Mouse (Mus musculus): ENCODE measurements around the gene Atf6. TPM values are rescaled to one million over a fixed set of nuclear protein-coding genes. Genes with fewer than 3 reads are reported as not detected.
A peak's percentile ranks its signal among the peaks of the same experiment; 100 is the strongest.

Atf6 gene
- polyA plus RNA-seq, 1 experiment from 2014 or later = 8.7 TPM

DNA sequence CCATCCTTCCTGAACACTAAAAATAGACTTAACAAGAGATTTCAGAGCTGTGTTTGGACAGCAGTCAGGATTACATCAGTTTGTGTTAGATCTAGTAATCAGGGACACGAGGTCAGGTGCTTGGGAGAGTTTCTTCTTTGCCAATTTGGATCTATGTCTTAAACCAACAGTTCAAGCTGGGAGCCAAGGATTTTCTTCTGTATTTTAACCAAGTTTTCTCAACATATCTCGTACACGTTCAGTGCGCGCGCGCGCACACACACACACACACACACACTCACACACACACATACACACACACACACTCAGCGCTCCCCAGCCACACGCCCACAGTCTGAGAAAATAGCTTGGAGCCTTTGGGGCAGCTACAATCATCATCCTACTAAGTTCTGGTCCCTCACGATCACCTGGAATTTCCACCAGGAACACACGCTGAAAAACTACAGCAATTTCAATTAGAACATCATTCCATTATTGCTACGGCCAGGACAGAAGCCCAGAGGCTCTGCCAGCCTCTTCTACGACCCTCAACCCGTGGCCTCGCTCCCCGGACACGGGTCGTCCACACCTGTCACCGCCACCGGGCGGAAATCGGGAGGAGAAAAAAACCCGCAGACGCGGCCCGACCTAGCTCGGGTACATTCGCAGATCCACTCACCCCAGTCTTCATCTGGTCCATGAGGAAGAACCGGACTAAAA lies 430 bp downstream of the Atf6 start:
- Histone ChIP-seq H3K4me3 (ENCODE audit: low read length) (peak overlapping the region; percentile 97), H3K9me3 (ENCODE audit: low read length) (no peaks in the 10 kb centered on the region), H3K27me3 (ENCODE audit: insufficient read depth, low read length) (no peaks in the 10 kb centered on the region), H3K4me2 (replicated peaks; ENCODE audit: low read depth, low read length) (peak overlapping the region; percentile 76), H3K36me3 (ENCODE audit: insufficient read depth, low read length) (peaks cover 2% of the 10 kb centered on the region; the same call in 1 of the 2 replicates), H3K27ac (ENCODE audit: low read length) (peak overlapping the region; percentile 84), H3K4me1 (ENCODE audit: insufficient read depth, low read length) (peaks cover 6% of the 10 kb centered on the region), H3K9ac (replicated peaks; ENCODE audit: low read length) (peak overlapping the region; percentile 87)
- ATAC-seq (ENCODE audit: low FRiP score, low TSS enrichment) = peak; percentile 50; the same call in 1 of the 2 replicates
- 2% methylated on average over 30 of the region's 30 CpGs for WGBS

DNA sequence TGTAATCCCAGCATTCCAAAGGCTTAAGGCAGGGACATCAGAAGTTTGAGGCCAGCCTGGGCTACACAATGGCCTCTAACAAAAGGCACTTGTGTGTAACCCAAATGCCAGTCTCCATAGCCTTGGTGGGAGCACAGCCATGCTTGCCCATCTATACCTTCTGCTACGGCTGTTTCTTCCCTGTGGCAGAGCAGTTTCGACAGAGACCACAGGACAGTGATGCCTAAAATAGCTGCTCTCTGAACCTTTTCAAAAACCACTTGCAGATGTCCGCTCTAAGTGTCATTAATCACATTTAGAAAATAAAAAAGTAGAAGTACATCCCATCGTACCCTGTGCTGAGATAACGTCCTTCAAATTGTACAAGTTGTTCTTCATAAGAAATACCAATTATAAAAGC lies 2.2 kb downstream of the Atf6 start:
- WGBS = 78% methylated on average over 5 of the region's 5 CpGs

DNA sequence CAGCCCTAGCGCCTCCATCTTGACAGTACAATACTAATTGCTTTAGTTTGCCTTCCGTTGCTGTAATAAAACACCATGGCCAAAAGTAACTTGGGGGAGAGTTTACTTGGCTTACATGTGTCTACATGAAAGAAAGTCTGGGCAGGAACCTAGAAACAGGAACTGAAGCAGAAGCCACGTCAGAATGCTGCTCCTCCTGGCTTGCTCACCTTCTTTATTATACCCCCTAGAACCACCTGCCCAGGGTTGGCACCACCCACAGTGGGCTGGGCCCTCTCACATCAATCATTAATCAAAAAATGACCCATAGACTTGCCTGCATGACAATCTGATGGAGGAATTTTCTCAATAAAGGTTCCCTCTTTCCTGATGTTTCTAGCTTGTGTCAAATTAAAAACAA lies 2.8 kb downstream of the Atf6 start:
- Histone ChIP-seq H3K27ac (ENCODE audit: low read length) (no peak overlapping the region), H3K4me1 (ENCODE audit: insufficient read depth, low read length) (peaks cover 6% of the 10 kb centered on the region), H3K4me2 (replicated peaks; ENCODE audit: low read depth, low read length) (no peak overlapping the region), H3K4me3 (ENCODE audit: low read length) (no peak overlapping the region), H3K36me3 (ENCODE audit: insufficient read depth, low read length) (no peaks in the 10 kb centered on the region), H3K27me3 (ENCODE audit: insufficient read depth, low read length) (no peaks in the 10 kb centered on the region), H3K9ac (replicated peaks; ENCODE audit: low read length) (no peak overlapping the region), H3K9me3 (ENCODE audit: low read length) (no peaks in the 10 kb centered on the region)
- 62% methylated on average over 3 of the region's 3 CpGs for WGBS
- ATAC-seq (ENCODE audit: low FRiP score, low TSS enrichment) = no peak

More for the DNA sequence above, 2.2 kb downstream of the Atf6 start:
- Histone ChIP-seq H3K36me3 (ENCODE audit: insufficient read depth, low read length) (no peaks in the 10 kb centered on the region), H3K4me3 (ENCODE audit: low read length) (no peak overlapping the region), H3K4me1 (ENCODE audit: insufficient read depth, low read length) (peaks cover 6% of the 10 kb centered on the region), H3K27ac (ENCODE audit: low read length) (no peak overlapping the region), H3K9me3 (ENCODE audit: low read length) (no peaks in the 10 kb centered on the region), H3K9ac (replicated peaks; ENCODE audit: low read length) (no peak overlapping the region), H3K27me3 (ENCODE audit: insufficient read depth, low read length) (no peaks in the 10 kb centered on the region), H3K4me2 (replicated peaks; ENCODE audit: low read depth, low read length) (no peak overlapping the region)
- no peak for ATAC-seq (ENCODE audit: low FRiP score, low TSS enrichment)

DNA sequence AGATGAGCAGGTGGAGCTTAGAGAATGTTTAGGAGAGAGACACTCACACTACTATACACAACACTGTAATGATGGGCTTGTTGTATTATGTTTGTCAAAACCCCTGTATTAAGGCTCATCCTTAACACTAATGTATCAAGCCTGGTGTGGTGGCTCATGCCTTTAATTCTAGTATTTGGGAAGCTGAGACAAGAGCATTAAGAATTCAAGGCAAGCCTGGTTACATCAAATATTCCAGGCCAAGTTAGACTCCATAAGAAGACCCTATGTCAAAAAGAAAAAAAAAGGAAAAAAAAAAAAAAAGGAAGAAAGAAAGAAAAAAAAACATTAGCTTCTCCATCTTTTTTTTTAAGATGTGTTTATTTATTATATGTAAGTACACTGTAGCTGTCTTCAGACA lies 3.3 kb downstream of the Atf6 start:
- no peak overlapping the region for H3K4me2 ChIP-seq (replicated peaks; ENCODE audit: low read depth, low read length)
- H3K36me3 ChIP-seq (ENCODE audit: insufficient read depth, low read length) = no peaks in the 10 kb centered on the region
- no peak overlapping the region for H3K27ac ChIP-seq (ENCODE audit: low read length)
- no peak overlapping the region for H3K9ac ChIP-seq (replicated peaks; ENCODE audit: low read length)
- H3K9me3 ChIP-seq (ENCODE audit: low read length) = no peaks in the 10 kb centered on the region
- H3K4me3 ChIP-seq (ENCODE audit: low read length) = no peak overlapping the region
- no peaks in the 10 kb centered on the region for H3K27me3 ChIP-seq (ENCODE audit: insufficient read depth, low read length)
- no peak for ATAC-seq (ENCODE audit: low FRiP score, low TSS enrichment)
- peaks cover 6% of the 10 kb centered on the region for H3K4me1 ChIP-seq (ENCODE audit: insufficient read depth, low read length)

DNA sequence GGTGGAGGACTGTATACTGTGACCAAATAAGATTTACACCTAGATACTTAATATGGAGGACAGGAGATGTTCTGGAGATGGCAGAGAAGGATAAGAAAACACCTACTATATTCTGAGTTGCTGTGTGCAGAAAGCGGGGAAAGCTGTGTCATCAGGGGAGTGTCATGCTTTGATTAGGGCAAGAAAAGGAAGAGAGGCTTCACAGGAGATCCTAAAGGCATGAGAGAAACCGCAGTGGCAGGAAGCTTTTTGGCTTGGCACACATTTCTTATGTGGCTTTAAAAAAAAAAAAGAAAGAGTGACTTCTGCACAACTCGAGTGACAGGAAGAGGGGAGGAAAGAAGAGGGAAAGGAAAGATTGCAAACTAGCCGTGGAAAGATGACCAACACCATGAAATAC lies 4.5 kb downstream of the Atf6 start:
- Histone ChIP-seq H3K36me3 (ENCODE audit: insufficient read depth, low read length) (no peaks in the 10 kb centered on the region), H3K9ac (replicated peaks; ENCODE audit: low read length) (no peak overlapping the region), H3K4me1 (ENCODE audit: insufficient read depth, low read length) (peaks cover 6% of the 10 kb centered on the region), H3K4me2 (replicated peaks; ENCODE audit: low read depth, low read length) (no peak overlapping the region), H3K27ac (ENCODE audit: low read length) (no peak overlapping the region), H3K27me3 (ENCODE audit: insufficient read depth, low read length) (no peaks in the 10 kb centered on the region), H3K9me3 (ENCODE audit: low read length) (no peaks in the 10 kb centered on the region), H3K4me3 (ENCODE audit: low read length) (no peak overlapping the region)
- no peak for ATAC-seq (ENCODE audit: low FRiP score, low TSS enrichment)
- WGBS = 60% methylated on average over 4 of the region's 4 CpGs

DNA sequence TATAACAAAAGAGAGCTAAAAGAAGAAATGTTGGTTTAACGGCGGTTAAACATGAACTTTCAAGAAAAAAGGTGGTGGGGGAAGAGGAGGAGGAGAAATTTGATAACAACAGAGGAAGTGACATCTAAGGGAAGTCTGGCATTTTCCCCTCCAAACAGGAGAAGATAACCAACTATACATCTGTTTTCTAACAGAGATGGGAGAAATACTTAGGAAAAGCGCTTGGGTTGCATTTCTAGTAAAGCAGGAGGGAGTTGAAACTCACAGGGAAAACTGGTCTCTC lies 5.2 kb downstream of the Atf6 start:
- Histone ChIP-seq H3K4me3 (ENCODE audit: low read length) (no peak overlapping the region), H3K4me1 (ENCODE audit: insufficient read depth, low read length) (peaks cover 6% of the 10 kb centered on the region), H3K9me3 (ENCODE audit: low read length) (no peaks in the 10 kb centered on the region), H3K27ac (ENCODE audit: low read length) (no peak overlapping the region), H3K4me2 (replicated peaks; ENCODE audit: low read depth, low read length) (no peak overlapping the region), H3K36me3 (ENCODE audit: insufficient read depth, low read length) (no peaks in the 10 kb centered on the region), H3K27me3 (ENCODE audit: insufficient read depth, low read length) (no peaks in the 10 kb centered on the region), H3K9ac (replicated peaks; ENCODE audit: low read length) (no peak overlapping the region)
- no peak for ATAC-seq (ENCODE audit: low FRiP score, low TSS enrichment)
- 55% methylated on average over 3 of the region's 3 CpGs for WGBS

DNA sequence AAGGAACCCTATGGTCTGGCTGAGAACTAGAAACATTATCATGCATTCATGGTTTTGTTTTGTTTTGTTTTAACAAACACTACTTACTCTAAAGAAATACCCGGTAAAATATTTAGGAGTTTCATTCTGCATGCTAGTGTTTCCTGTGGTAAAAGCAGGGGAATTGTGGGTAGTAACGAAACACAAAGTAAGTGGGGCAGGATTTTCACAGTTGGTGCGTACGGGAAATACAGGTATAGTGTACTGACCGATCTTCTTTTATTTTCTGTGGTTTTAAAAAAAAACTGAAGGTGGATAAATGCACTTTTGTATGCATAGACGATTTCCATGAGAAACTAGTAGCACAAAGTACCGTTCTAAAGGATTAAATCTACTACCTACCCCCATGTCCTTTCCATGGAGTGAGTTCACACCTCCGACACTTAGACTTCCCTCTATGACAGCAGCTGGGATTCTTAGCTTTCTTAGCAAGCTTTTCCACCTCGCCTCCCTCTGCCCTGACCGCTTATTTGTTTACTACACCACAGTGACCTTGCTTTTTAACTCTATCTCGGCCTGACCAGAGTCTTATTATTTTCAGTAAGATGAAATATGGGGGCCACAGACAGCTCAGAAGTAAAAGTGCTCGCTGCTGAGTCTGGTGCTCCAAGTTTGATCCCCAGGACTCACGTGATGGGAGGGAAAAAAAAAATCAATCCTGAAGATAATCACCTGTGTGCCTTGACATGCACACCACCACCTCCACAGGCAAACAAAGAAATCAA lies 5.7 kb downstream of the Atf6 start:
- Histone ChIP-seq H3K9me3 (ENCODE audit: low read length) (no peaks in the 10 kb centered on the region), H3K4me2 (replicated peaks; ENCODE audit: low read depth, low read length) (no peak overlapping the region), H3K9ac (replicated peaks; ENCODE audit: low read length) (no peak overlapping the region), H3K4me3 (ENCODE audit: low read length) (no peak overlapping the region), H3K27ac (ENCODE audit: low read length) (no peak overlapping the region), H3K27me3 (ENCODE audit: insufficient read depth, low read length) (no peaks in the 10 kb centered on the region), H3K4me1 (ENCODE audit: insufficient read depth, low read length) (peaks cover 3% of the 10 kb centered on the region), H3K36me3 (ENCODE audit: insufficient read depth, low read length) (no peaks in the 10 kb centered on the region)
- 64% methylated on average over 13 of the region's 13 CpGs for WGBS
- ATAC-seq (ENCODE audit: low FRiP score, low TSS enrichment) = no peak

DNA sequence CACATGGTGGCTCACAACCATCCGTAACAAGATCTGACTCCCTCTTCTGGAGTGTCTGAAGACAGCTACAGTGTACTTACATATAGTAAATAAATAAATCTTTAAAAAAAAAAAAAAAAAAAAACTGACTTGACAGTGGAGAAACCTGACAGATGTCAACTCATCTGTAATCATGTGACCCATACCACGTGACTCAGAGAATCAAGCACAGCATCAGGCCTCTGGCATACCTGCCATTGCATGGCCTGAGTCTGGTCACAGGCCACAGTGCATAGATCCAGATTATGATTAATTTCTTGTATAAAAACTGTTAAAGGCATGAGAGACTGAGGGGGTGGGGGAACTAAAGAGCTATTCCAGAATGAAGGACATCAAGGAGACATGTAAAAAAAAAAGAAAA lies 8.7 kb downstream of the Atf6 start:
- H3K9me3 ChIP-seq (ENCODE audit: low read length) = no peaks in the 10 kb centered on the region
- no peak for ATAC-seq (ENCODE audit: low FRiP score, low TSS enrichment)
- WGBS = 81% methylated on average over 1 of the region's 2 CpGs
- no peak overlapping the region for H3K4me2 ChIP-seq (replicated peaks; ENCODE audit: low read depth, low read length)
- H3K36me3 ChIP-seq (ENCODE audit: insufficient read depth, low read length) = no peaks in the 10 kb centered on the region
- no peaks in the 10 kb centered on the region for H3K4me1 ChIP-seq (ENCODE audit: insufficient read depth, low read length)
- H3K27ac ChIP-seq (ENCODE audit: low read length) = no peak overlapping the region
- no peaks in the 10 kb centered on the region for H3K27me3 ChIP-seq (ENCODE audit: insufficient read depth, low read length)
- no peak overlapping the region for H3K9ac ChIP-seq (replicated peaks; ENCODE audit: low read length)
- H3K4me3 ChIP-seq (ENCODE audit: low read length) = no peak overlapping the region

DNA sequence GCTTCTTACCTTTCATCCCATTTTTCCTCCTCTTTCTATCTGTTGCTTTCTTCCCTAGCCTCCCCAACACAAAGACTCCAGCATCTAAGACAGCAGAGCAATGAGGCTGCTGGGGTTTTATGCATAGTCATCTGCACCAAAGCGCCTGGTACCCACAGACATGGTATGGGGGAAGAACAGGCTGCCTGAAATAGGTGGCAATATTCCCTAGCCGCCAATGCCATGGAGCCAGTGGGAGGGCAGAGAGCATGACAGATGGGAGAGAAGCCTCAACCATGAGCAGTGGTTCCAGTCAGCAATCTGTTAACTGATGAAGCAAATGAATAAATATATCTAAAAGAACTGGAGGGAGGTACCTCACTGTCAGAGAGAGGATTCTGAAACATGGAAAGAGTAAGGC lies 10.2 kb downstream of the Atf6 start:
- H3K27me3 ChIP-seq (ENCODE audit: insufficient read depth, low read length) = no peaks in the 10 kb centered on the region
- H3K4me3 ChIP-seq (ENCODE audit: low read length) = no peak overlapping the region
- H3K4me2 ChIP-seq (replicated peaks; ENCODE audit: low read depth, low read length) = no peak overlapping the region
- peaks cover 4% of the 10 kb centered on the region; the same call in 1 of the 2 replicates for H3K36me3 ChIP-seq (ENCODE audit: insufficient read depth, low read length)
- 91% methylated on average over 2 of the region's 2 CpGs for WGBS
- H3K27ac ChIP-seq (ENCODE audit: low read length) = no peak overlapping the region
- H3K9me3 ChIP-seq (ENCODE audit: low read length) = no peaks in the 10 kb centered on the region
- H3K9ac ChIP-seq (replicated peaks; ENCODE audit: low read length) = no peak overlapping the region
- ATAC-seq (ENCODE audit: low FRiP score, low TSS enrichment) = no peak
- H3K4me1 ChIP-seq (ENCODE audit: insufficient read depth, low read length) = no peaks in the 10 kb centered on the region

DNA sequence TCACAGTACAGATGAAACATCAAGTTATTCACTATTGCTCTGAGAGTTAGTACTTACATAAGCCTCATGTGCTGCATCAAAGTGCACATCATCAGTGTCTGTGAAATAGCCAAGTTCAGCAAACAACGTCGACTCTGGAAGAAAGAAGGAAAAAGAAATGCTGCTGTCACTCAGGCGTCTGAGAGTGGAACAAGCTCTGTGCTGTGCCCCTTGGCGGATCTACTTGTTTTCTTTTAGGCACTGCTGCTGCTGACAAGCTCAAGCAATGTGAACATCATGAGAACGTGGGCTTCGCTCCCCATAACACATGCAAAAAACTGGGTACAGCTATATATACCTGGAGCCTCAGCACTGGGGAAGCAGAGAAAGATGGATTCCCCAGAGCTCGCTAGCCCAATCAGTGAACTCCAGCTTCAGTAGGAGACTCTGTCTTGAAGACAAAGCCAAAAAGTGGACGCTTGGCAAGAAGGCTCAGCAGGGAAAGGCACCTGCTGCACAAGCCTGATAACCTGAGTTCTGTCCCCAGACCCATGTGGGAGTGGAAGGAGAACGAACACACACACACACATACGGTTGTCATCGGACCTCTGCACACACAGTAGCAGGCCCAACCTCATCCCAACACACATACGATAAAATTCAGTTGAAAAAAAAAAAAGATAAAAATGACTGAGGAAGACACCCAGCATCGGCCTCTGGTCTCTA lies 12.4 kb downstream of the Atf6 start:
- H3K36me3 ChIP-seq (ENCODE audit: insufficient read depth, low read length) = peaks cover 5% of the 10 kb centered on the region; the same call in 1 of the 2 replicates
- no peak overlapping the region for H3K27ac ChIP-seq (ENCODE audit: low read length)
- WGBS = 87% methylated on average over 13 of the region's 13 CpGs
- no peak overlapping the region for H3K4me3 ChIP-seq (ENCODE audit: low read length)
- no peaks in the 10 kb centered on the region for H3K27me3 ChIP-seq (ENCODE audit: insufficient read depth, low read length)
- no peak for ATAC-seq (ENCODE audit: low FRiP score, low TSS enrichment)
- H3K4me1 ChIP-seq (ENCODE audit: insufficient read depth, low read length) = no peaks in the 10 kb centered on the region
- H3K9ac ChIP-seq (replicated peaks; ENCODE audit: low read length) = no peak overlapping the region
- H3K9me3 ChIP-seq (ENCODE audit: low read length) = no peaks in the 10 kb centered on the region
- no peak overlapping the region for H3K4me2 ChIP-seq (replicated peaks; ENCODE audit: low read depth, low read length)

All from kidney, embryonic 16.5 days (tissue).